8 mouse cellular contexts compared by ENCODE assay signal in the genomic region with DNA sequence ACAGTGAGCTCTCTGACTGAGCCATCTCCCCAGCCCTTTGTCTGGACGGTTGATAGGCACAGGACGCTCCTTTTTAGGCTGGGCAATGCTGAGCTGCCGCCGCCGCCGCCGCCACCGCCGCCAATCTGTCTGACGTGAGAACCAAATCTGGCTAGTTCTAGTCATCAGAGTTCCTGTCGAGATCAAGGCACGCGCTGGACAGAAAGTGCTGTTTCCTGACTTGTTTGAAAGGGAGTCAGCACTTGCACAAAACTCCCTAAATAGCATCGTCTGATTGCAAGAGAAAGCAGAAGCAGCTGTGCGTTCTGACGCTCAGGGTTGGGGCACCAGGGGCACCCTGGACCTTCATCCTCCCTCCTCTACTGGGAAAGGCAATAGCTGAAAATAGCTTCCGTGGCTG.
DNase-seq lines count a peak whose midpoint lies in the region; ATAC-seq lines count a peak whose summit lies in the region.

No protein-coding gene starts in this region.

- no peak overlapping the region for H3K27ac ChIP-seq in embryonic facial prominence, embryonic 11.5 days (replicated peaks; ENCODE audit: low read depth, low read length)
- H3K27ac ChIP-seq in intestine, embryonic 16.5 days (ENCODE audit: low read length), result no peak overlapping the region

- no peaks in the 10 kb centered on the region for H3K4me1 ChIP-seq in embryonic facial prominence, embryonic 11.5 days (ENCODE audit: control insufficient read depth, insufficient read depth, low read length)
- peaks cover 17% of the 10 kb centered on the region for H3K4me1 ChIP-seq in intestine, embryonic 16.5 days (ENCODE audit: control insufficient read depth, insufficient read depth, low read length)

- H3K9me3 ChIP-seq in embryonic facial prominence, embryonic 11.5 days (replicated peaks; ENCODE audit: control insufficient read depth, low read length), result no peaks in the 10 kb centered on the region
- no peaks in the 10 kb centered on the region for H3K9me3 ChIP-seq in intestine, embryonic 16.5 days (ENCODE audit: control insufficient read depth, low read length)

- no peaks in the 10 kb centered on the region for H3K36me3 ChIP-seq in embryonic facial prominence, embryonic 11.5 days (replicated peaks; ENCODE audit: control insufficient read depth, insufficient read depth, low read depth, low read length)
- no peaks in the 10 kb centered on the region for H3K36me3 ChIP-seq in intestine, embryonic 16.5 days (ENCODE audit: control insufficient read depth, insufficient read depth, low read length)

- no peak for ATAC-seq in embryonic facial prominence, embryonic 11.5 days (replicated peaks; ENCODE audit: insufficient number of reproducible peaks, low FRiP score, low TSS enrichment, low read depth)
- ATAC-seq in intestine, embryonic 16.5 days, result no peak

- no peak overlapping the region for H3K9ac ChIP-seq in embryonic facial prominence, embryonic 11.5 days (replicated peaks; ENCODE audit: low read length)
- H3K9ac ChIP-seq in intestine, embryonic 16.5 days (ENCODE audit: low read depth, low read length), result no peak overlapping the region

- DNase-seq in right cerebral cortex, adult 18-20 months, result peak; percentile 86
- DNase-seq in right cerebral cortex, postnatal 4 days, result no peak
- DNase-seq in embryonic facial prominence, embryonic 11.5 days (ENCODE audit: low spot score), result peak; percentile 9
- DNase-seq in heart, postnatal 36 days, result peak; percentile 49 to 50
- DNase-seq in lung, postnatal 4 days, result peak; percentile 62 to 84
- DNase-seq in adrenal gland, postnatal 10 days, result no peak
- DNase-seq in adrenal gland, adult 8-10 months, result no peak

- H3K27me3 ChIP-seq in embryonic facial prominence, embryonic 11.5 days (ENCODE audit: control insufficient read depth, insufficient read depth, low read length), result no peaks in the 10 kb centered on the region
- H3K27me3 ChIP-seq in intestine, embryonic 16.5 days (replicated peaks; ENCODE audit: control insufficient read depth, insufficient read depth, low read length), result no peaks in the 10 kb centered on the region

- no peak overlapping the region for H3K4me3 ChIP-seq in embryonic facial prominence, embryonic 11.5 days (ENCODE audit: low read depth, low read length)
- H3K4me3 ChIP-seq in intestine, embryonic 16.5 days (ENCODE audit: low read length), result no peak overlapping the region

- WGBS in embryonic facial prominence, embryonic 11.5 days, result 63% methylated on average over 17 of the region's 17 CpGs
- 64% methylated on average over 17 of the region's 17 CpGs for WGBS in intestine, embryonic 16.5 days

- intact Hi-C loops in heart, postnatal 36 days (cut with DNase I), result loop anchor here (10.0 kb wide), 2 partner anchors 337 to 567 kb away; partner anchors contain the start of gene Tmem82

- no peak overlapping the region for H3K4me2 ChIP-seq in embryonic facial prominence, embryonic 11.5 days (ENCODE audit: low read depth, low read length)
- no peak overlapping the region for H3K4me2 ChIP-seq in intestine, embryonic 16.5 days (ENCODE audit: low read depth, low read length)

Comparison
In these comparisons a context has a peak if more than half of its experiments do, and no peak if none do; other contexts are left out.
1. DNase-seq: peak in right cerebral cortex, adult 18-20 months (single experiment), embryonic facial prominence, embryonic 11.5 days (single experiment), heart, postnatal 36 days (2 of 2) and lung, postnatal 4 days (2 of 2); none in right cerebral cortex, postnatal 4 days (single experiment), adrenal gland, postnatal 10 days (single experiment) and adrenal gland, adult 8-10 months (single experiment).